Mouse (Mus musculus): ENCODE results near the gene A730061H03Rik. TPM values are rescaled to one million over a fixed set of nuclear protein-coding genes. Genes with fewer than 3 reads are reported as not detected.
A peak's percentile ranks its signal among the peaks of the same experiment; 100 is the strongest.

The A730061H03Rik gene
- total RNA-seq, 1 experiment from 2014 or later: 9.1 TPM

- ATAC-seq (ENCODE audit: extremely low read depth, insufficient number of reproducible peaks, low FRiP score, poor library complexity, severe bottlenecking): peak; percentile 76
Measured at GRCm38 (mm10) chr14:55584702-55585565, 24.7 kb upstream of the A730061H03Rik start, which contains the start of gene Emc9. Gene Emc9 (minus strand): TSS chr14:55585302.

- ATAC-seq (ENCODE audit: extremely low read depth, insufficient number of reproducible peaks, low FRiP score, poor library complexity, severe bottlenecking): no peak
Measured at GRCm38 (mm10) chr14:55584303-55584701, 24.1 kb upstream of the A730061H03Rik start.

GRCm38 (mm10) chr14:55581981-55582681 is 21.9 kb upstream of the A730061H03Rik start:
- ATAC-seq (ENCODE audit: extremely low read depth, insufficient number of reproducible peaks, low FRiP score, poor library complexity, severe bottlenecking): no peak

GRCm38 (mm10) chr14:55580731-55581130 is 20.5 kb upstream of the A730061H03Rik start:
- ATAC-seq (ENCODE audit: extremely low read depth, insufficient number of reproducible peaks, low FRiP score, poor library complexity, severe bottlenecking): no peak

- ATAC-seq (ENCODE audit: extremely low read depth, insufficient number of reproducible peaks, low FRiP score, poor library complexity, severe bottlenecking): no peak
Measured at GRCm38 (mm10) chr14:55579511-55580496, 19.6 kb upstream of the A730061H03Rik start.

- no peak for ATAC-seq (ENCODE audit: extremely low read depth, insufficient number of reproducible peaks, low FRiP score, poor library complexity, severe bottlenecking)
Measured at GRCm38 (mm10) chr14:55578668-55579269, 18.6 kb upstream of the A730061H03Rik start.

- peak; percentile 86 for ATAC-seq (ENCODE audit: extremely low read depth, insufficient number of reproducible peaks, low FRiP score, poor library complexity, severe bottlenecking)
Measured at GRCm38 (mm10) chr14:55577871-55578667, 17.9 kb upstream of the A730061H03Rik start, which contains the start of gene Psme1. Gene Psme1 (plus strand): TSS chr14:55578123.

GRCm38 (mm10) chr14:55576376-55576775 is 16.2 kb upstream of the A730061H03Rik start:
- ATAC-seq (ENCODE audit: extremely low read depth, insufficient number of reproducible peaks, low FRiP score, poor library complexity, severe bottlenecking): no peak

- no peak for ATAC-seq (ENCODE audit: extremely low read depth, insufficient number of reproducible peaks, low FRiP score, poor library complexity, severe bottlenecking)
Measured at GRCm38 (mm10) chr14:55575711-55576110, 15.5 kb upstream of the A730061H03Rik start.

- no peak for ATAC-seq (ENCODE audit: extremely low read depth, insufficient number of reproducible peaks, low FRiP score, poor library complexity, severe bottlenecking)
Measured at GRCm38 (mm10) chr14:55575302-55575701, 15.1 kb upstream of the A730061H03Rik start, which contains the start of gene Fitm1. Gene Fitm1 (plus strand): TSS chr14:55575617.

GRCm38 (mm10) chr14:55571760-55572159 is 11.6 kb upstream of the A730061H03Rik start:
- ATAC-seq (ENCODE audit: extremely low read depth, insufficient number of reproducible peaks, low FRiP score, poor library complexity, severe bottlenecking): no peak

- no peak for ATAC-seq (ENCODE audit: extremely low read depth, insufficient number of reproducible peaks, low FRiP score, poor library complexity, severe bottlenecking)
Measured at GRCm38 (mm10) chr14:55570588-55570987, 10.4 kb upstream of the A730061H03Rik start.

GRCm38 (mm10) chr14:55567496-55567895 is 7.3 kb upstream of the A730061H03Rik start:
- ATAC-seq (ENCODE audit: extremely low read depth, insufficient number of reproducible peaks, low FRiP score, poor library complexity, severe bottlenecking): no peak

- ATAC-seq (ENCODE audit: extremely low read depth, insufficient number of reproducible peaks, low FRiP score, poor library complexity, severe bottlenecking): no peak
Measured at GRCm38 (mm10) chr14:55565748-55566147, 5.5 kb upstream of the A730061H03Rik start.

- no peak for ATAC-seq (ENCODE audit: extremely low read depth, insufficient number of reproducible peaks, low FRiP score, poor library complexity, severe bottlenecking)
Measured at GRCm38 (mm10) chr14:55563249-55563648, 3.0 kb upstream of the A730061H03Rik start.

- no peak for ATAC-seq (ENCODE audit: extremely low read depth, insufficient number of reproducible peaks, low FRiP score, poor library complexity, severe bottlenecking)
Measured at GRCm38 (mm10) chr14:55561860-55562259, 1.7 kb upstream of the A730061H03Rik start.

- peak; percentile 42 for ATAC-seq (ENCODE audit: extremely low read depth, insufficient number of reproducible peaks, low FRiP score, poor library complexity, severe bottlenecking)
Measured at GRCm38 (mm10) chr14:55559799-55560201, 406 bp downstream of the A730061H03Rik start, which contains the start of gene Dcaf11. Gene Dcaf11 (plus strand): TSS chr14:55560006.

Data from neutrophil, adult 5-6 weeks (primary cell).